Mouse (Mus musculus): ENCODE measurements around the gene Hipk2. TPM values are rescaled to one million over a fixed set of nuclear protein-coding genes. Genes with fewer than 3 reads are reported as not detected.
A peak's percentile ranks its signal among the peaks of the same experiment; 100 is the strongest.

Hipk2 gene
- polyA plus RNA-seq (2014; fragmentation: Nextera tagmentation; extraction: Ambion mirVana), result 25.2 and 25.8 TPM in 2 replicates

DNA sequence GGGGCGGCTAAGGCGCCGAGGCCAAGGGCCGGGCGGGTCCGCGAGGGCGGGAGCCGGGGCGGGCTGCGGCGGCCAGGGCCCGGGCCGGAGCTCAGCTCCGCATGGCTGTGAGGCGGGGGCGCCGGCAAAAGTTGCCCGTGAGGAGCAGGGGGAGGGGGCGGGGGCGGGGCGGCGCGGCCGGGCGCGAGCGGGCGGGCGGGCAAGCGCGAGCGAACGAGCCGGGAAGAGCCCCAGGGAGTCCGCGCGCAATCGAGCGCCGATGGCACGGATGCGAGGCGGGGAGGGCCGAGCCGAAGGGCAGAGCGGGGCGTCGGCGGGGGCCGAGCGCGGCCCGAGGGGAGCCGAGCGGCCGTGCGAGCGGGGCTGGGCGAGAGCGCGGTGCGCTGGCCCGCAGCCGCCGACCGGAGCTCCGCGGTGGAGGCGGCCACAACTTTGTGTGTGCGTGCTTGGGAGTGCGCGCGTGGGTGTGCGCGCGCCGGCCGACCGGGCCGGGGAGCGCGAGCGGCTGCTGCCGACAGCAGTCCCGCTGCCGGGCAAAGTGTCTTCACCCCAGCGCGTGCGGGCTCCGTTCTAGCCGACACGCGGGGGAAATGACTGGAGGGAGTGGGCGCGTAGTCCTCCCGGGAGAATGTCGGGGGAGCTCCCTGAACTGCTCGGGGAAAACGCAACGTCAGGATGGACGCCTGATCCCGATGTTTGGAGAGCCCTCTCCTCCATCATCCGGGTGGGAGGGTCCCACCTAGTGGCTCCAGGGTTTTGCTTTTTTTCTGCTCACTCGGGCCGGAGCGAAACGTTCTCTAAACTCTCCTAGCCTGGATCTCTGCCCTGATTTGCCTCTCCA is at the start of gene Hipk2:
Hipk2 (minus strand) TSS at position 95 of the 841 bp plus-strand sequence.
- peak within 1 kb of the TSS; percentile 99 for H3K9ac ChIP-seq (ENCODE audit: low read length)
- ATAC-seq (ENCODE audit: low FRiP score) (peak; percentile 93), DNase-seq (ENCODE audit: low spot score, missing footprints) (peak; percentile 99)
- peak within 1 kb of the TSS; percentile 78 for H3K27ac ChIP-seq (ENCODE audit: low read depth, low read length)
- peaks cover 22% of the 10 kb centered on the region for H3K4me1 ChIP-seq (ENCODE audit: control insufficient read depth, insufficient read depth, low read length)
- peak within 1 kb of the TSS; percentile 85 for H3K4me3 ChIP-seq (ENCODE audit: low read depth, low read length)
- peaks cover 3% of the 10 kb centered on the region; the same call in 1 of the 2 replicates for H3K27me3 ChIP-seq (ENCODE audit: control insufficient read depth, insufficient read depth, low read length)
- H3K4me2 ChIP-seq, result peak within 1 kb of the TSS; percentile 60
- H3K36me3 ChIP-seq (ENCODE audit: control insufficient read depth, insufficient read depth, low read length), result no peaks in the 10 kb centered on the region
- WGBS, result under 1% methylated on average over 86 of the region's 108 CpGs
- no peaks in the 10 kb centered on the region for H3K9me3 ChIP-seq (ENCODE audit: control insufficient read depth, low read length)

DNA sequence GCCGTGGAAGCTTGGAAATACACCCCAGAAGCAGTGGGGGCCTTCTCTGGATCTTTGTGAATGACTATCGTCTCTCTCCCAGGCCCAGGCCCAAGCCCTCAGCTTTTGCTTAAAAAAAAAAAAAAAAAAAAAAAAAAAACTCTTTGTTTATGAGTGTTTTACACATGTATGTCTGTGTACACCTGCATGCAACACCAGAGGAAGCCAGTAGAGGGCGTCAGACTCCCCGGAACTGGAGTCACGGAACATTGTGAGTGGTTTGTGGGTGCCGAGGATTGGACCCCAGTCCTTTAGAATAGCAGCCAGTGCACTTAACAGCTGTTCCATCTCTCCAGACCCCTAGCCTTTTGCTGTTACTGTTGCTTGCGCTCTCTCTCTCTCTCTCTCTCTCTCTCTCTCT is 49.8 kb upstream of the Hipk2 start:
- peak overlapping the region; percentile 22; the same call in 1 of the 2 replicates for H3K4me2 ChIP-seq
- ATAC-seq (ENCODE audit: low FRiP score), result no peak
- H3K4me3 ChIP-seq (ENCODE audit: low read depth, low read length), result no peak overlapping the region
- no peaks in the 10 kb centered on the region for H3K27me3 ChIP-seq (ENCODE audit: control insufficient read depth, insufficient read depth, low read length)
- H3K27ac ChIP-seq (ENCODE audit: low read depth, low read length), result no peak overlapping the region
- no peaks in the 10 kb centered on the region for H3K9me3 ChIP-seq (ENCODE audit: control insufficient read depth, low read length)
- no peaks in the 10 kb centered on the region for H3K36me3 ChIP-seq (ENCODE audit: control insufficient read depth, insufficient read depth, low read length)
- peak; percentile 88 for DNase-seq (ENCODE audit: low spot score, missing footprints)
- no peaks in the 10 kb centered on the region for H3K4me1 ChIP-seq (ENCODE audit: control insufficient read depth, insufficient read depth, low read length)
- WGBS, result 43% methylated on average over 7 of the region's 7 CpGs
- H3K9ac ChIP-seq (ENCODE audit: low read length), result no peak overlapping the region

DNA sequence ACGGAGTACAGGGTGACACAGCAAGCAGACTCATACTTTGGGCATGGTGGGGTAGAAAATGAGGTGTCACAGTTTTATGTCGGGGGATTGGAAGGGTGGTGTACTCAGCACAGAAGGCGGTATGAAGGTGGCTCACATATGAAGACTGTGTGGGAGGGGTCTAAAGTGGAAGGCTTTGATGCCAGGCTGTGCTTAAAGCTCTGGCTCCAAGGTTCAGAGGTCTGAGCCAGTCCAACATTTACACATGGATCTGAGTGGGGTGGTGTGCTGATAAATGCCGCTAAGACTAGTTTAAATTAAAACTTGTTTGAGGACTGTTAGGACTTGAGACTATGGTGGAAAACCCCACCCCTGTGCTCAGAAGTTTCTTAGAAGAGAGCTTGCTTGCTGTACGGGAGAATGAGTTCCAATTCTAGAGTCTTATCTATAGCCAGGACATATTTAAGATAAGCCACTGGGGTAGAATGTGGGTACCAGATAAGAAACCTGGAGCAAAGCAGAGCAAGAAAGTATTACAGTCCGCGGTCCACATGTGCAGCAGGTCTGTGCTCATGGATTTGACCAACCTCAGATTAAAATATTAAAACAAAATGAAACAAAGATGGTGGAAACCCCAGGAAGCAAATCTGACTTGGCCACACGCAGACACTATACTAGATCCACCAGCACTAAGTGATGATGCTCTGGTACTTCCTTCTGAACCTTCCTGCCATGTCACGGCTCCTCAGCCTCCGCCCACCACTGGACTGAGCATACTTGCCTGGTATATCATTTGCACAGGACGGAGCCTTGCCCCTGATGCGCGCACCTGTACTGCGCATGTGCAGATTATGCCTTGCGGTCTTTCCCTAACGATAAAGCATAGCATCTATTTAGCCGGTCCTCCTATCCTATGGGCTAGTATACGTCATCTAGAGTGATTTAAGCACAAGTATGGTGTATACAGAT is 48.2 kb upstream of the Hipk2 start:
- Histone ChIP-seq H3K27me3 (ENCODE audit: control insufficient read depth, insufficient read depth, low read length) (no peaks in the 10 kb centered on the region), H3K4me1 (ENCODE audit: control insufficient read depth, insufficient read depth, low read length) (no peaks in the 10 kb centered on the region), H3K4me3 (ENCODE audit: low read depth, low read length) (no peak overlapping the region), H3K27ac (ENCODE audit: low read depth, low read length) (no peak overlapping the region), H3K4me2 (no peak overlapping the region), H3K9ac (ENCODE audit: low read length) (no peak overlapping the region), H3K36me3 (ENCODE audit: control insufficient read depth, insufficient read depth, low read length) (no peaks in the 10 kb centered on the region), H3K9me3 (ENCODE audit: control insufficient read depth, low read length) (no peaks in the 10 kb centered on the region)
- ATAC-seq (ENCODE audit: low FRiP score), result no peak
- WGBS, result 94% methylated on average over 18 of the region's 18 CpGs
- DNase-seq (ENCODE audit: low spot score, missing footprints), result peak; percentile 26

DNA sequence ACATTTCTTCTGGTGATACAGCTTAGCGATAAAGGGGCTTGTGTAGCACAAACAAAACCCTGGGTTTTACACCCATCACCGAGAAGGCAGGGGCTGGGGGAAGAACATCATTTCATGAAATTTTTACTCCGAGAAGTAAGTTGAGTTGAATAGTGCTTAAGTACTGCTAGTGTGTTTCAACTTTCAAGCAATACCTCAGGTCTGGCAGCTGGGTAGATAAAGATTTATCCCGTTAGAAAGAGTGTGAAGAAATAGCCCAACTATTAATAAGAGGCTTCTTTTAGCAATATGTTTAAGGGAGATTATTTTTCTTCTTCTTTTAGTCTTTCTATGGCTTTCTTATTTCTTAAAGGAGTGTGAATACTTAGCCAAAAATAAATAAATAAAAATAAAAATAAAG is 47.5 kb upstream of the Hipk2 start:
- Histone ChIP-seq H3K9ac (ENCODE audit: low read length) (no peak overlapping the region), H3K27me3 (ENCODE audit: control insufficient read depth, insufficient read depth, low read length) (no peaks in the 10 kb centered on the region), H3K36me3 (ENCODE audit: control insufficient read depth, insufficient read depth, low read length) (no peaks in the 10 kb centered on the region), H3K4me3 (ENCODE audit: low read depth, low read length) (no peak overlapping the region), H3K9me3 (ENCODE audit: control insufficient read depth, low read length) (no peaks in the 10 kb centered on the region), H3K4me1 (ENCODE audit: control insufficient read depth, insufficient read depth, low read length) (no peaks in the 10 kb centered on the region), H3K27ac (ENCODE audit: low read depth, low read length) (no peak overlapping the region), H3K4me2 (no peak overlapping the region)
- DNase-seq (ENCODE audit: low spot score, missing footprints), result no peak
- no peak for ATAC-seq (ENCODE audit: low FRiP score)
- 88% methylated on average over 4 of the region's 4 CpGs for WGBS

DNA sequence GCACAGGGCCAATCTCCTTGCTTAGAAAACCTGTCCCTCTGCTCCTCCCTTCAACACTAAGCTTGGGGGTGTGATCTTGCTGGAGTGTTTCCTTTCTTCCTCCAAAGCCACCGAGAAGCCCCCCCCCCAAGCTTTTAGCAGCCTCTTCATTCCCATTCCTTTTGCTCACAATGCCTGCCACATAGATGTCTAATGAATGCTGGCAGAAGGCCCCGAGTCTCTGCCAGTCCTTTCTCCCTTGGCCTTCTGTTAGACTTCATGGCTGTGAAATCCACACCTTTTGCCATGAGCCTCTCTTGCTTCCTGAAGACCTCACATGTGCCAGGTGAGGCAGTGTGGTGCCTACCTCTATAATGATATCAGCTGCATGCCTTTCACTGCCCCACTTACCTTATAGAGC is 46.6 kb upstream of the Hipk2 start:
- no peak for DNase-seq (ENCODE audit: low spot score, missing footprints)
- whole genome bisulfite sequencing, result 69% methylated on average over 2 of the region's 2 CpGs
- H3K27ac ChIP-seq (ENCODE audit: low read depth, low read length), result no peak overlapping the region
- no peaks in the 10 kb centered on the region for H3K4me1 ChIP-seq (ENCODE audit: control insufficient read depth, insufficient read depth, low read length)
- no peaks in the 10 kb centered on the region for H3K27me3 ChIP-seq (ENCODE audit: control insufficient read depth, insufficient read depth, low read length)
- no peak for ATAC-seq (ENCODE audit: low FRiP score)
- H3K9me3 ChIP-seq (ENCODE audit: control insufficient read depth, low read length), result no peaks in the 10 kb centered on the region
- H3K36me3 ChIP-seq (ENCODE audit: control insufficient read depth, insufficient read depth, low read length), result no peaks in the 10 kb centered on the region
- no peak overlapping the region for H3K4me3 ChIP-seq (ENCODE audit: low read depth, low read length)
- no peak overlapping the region for H3K9ac ChIP-seq (ENCODE audit: low read length)
- no peak overlapping the region for H3K4me2 ChIP-seq

DNA sequence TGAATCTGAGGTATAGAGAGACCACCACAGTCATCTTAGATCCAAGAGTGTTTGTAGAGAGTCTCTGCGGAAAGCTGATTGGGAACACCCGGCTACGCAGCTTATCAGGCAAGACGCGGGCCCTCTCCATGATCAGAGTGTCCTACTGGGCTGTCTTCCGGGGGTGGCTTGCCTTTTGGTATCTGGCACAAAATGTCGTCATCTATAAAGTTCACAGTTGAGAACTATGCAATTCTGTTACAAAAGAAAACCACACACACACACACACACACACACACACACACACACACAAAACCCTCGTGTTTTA is 45.8 kb upstream of the Hipk2 start:
- H3K4me1 ChIP-seq (ENCODE audit: control insufficient read depth, insufficient read depth, low read length), result no peaks in the 10 kb centered on the region
- no peaks in the 10 kb centered on the region for H3K27me3 ChIP-seq (ENCODE audit: control insufficient read depth, insufficient read depth, low read length)
- H3K4me3 ChIP-seq (ENCODE audit: low read depth, low read length), result no peak overlapping the region
- H3K27ac ChIP-seq (ENCODE audit: low read depth, low read length), result no peak overlapping the region
- ATAC-seq (ENCODE audit: low FRiP score) (no peak), DNase-seq (ENCODE audit: low spot score, missing footprints) (no peak)
- no peak overlapping the region for H3K4me2 ChIP-seq
- WGBS, result 81% methylated on average over 8 of the region's 8 CpGs
- no peaks in the 10 kb centered on the region for H3K36me3 ChIP-seq (ENCODE audit: control insufficient read depth, insufficient read depth, low read length)
- H3K9me3 ChIP-seq (ENCODE audit: control insufficient read depth, low read length), result no peaks in the 10 kb centered on the region
- no peak overlapping the region for H3K9ac ChIP-seq (ENCODE audit: low read length)

DNA sequence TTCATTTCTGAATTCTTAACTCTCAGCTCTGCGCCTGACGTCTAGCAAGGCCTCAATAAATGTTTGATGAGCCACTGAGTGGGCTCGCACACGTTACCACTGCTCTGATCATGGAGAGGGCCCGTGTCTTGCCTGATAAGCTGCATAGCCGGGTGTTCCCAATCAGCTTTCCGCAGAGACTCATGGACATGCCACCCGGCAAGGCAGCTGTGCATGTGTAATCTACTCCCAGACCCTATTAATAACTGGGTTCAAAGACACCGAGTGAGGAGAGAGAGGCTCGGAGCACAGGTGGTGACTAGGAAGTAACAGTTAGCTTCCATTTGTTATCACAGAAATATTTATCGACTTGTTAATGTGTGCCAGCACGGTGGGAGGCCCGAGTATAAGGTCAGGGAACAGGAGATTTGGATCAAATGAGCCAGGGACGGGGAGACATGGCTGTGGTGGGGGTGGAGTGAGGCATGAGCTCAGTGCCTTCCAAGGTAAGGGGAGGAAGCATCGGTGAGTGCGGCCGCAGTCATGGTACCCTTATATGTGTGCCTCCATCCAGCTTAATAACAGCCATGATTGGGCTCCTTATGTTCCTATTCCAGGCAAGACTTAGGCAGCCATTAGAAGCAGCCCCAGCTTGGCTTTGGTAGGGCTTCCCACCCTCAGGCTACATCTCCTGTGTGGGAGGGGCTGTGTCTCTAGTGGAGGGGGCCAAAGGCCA is 45.3 kb upstream of the Hipk2 start:
- Histone ChIP-seq H3K27me3 (ENCODE audit: control insufficient read depth, insufficient read depth, low read length) (no peaks in the 10 kb centered on the region), H3K36me3 (ENCODE audit: control insufficient read depth, insufficient read depth, low read length) (no peaks in the 10 kb centered on the region), H3K27ac (ENCODE audit: low read depth, low read length) (no peak overlapping the region), H3K4me1 (ENCODE audit: control insufficient read depth, insufficient read depth, low read length) (no peaks in the 10 kb centered on the region), H3K4me2 (no peak overlapping the region), H3K9me3 (ENCODE audit: control insufficient read depth, low read length) (no peaks in the 10 kb centered on the region), H3K9ac (ENCODE audit: low read length) (no peak overlapping the region), H3K4me3 (ENCODE audit: low read depth, low read length) (no peak overlapping the region)
- ATAC-seq (ENCODE audit: low FRiP score) (no peak), DNase-seq (ENCODE audit: low spot score, missing footprints) (peak; percentile 67)
- WGBS, result 89% methylated on average over 17 of the region's 17 CpGs

DNA sequence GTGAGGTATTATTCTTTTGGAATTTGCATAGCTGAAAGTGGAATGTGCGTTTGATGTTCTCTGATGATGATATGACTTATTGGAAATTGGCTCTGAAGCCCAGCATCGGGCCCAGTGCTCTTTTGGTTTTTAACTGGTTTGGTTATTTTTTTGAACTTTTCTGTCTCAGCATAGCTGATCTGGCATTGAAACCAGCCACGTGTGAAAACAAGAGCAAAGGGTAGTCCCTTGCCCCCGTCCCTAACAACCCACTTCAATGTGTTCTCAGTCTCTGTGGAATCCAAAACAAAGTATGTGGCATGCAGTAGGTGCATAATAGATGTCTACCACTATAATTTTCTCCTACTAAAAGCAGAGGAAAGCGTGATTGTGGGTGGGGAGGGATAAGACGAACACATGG is 44.2 kb upstream of the Hipk2 start:
- Histone ChIP-seq H3K27me3 (ENCODE audit: control insufficient read depth, insufficient read depth, low read length) (no peaks in the 10 kb centered on the region), H3K36me3 (ENCODE audit: control insufficient read depth, insufficient read depth, low read length) (no peaks in the 10 kb centered on the region), H3K4me3 (ENCODE audit: low read depth, low read length) (no peak overlapping the region), H3K9ac (ENCODE audit: low read length) (no peak overlapping the region), H3K9me3 (ENCODE audit: control insufficient read depth, low read length) (no peaks in the 10 kb centered on the region), H3K4me2 (no peak overlapping the region), H3K27ac (ENCODE audit: low read depth, low read length) (no peak overlapping the region), H3K4me1 (ENCODE audit: control insufficient read depth, insufficient read depth, low read length) (no peaks in the 10 kb centered on the region)
- WGBS, result 81% methylated on average over 6 of the region's 6 CpGs
- DNase-seq (ENCODE audit: low spot score, missing footprints), result peak; percentile 12
- ATAC-seq (ENCODE audit: low FRiP score), result no peak
